Mouse (Mus musculus) cerebral cortex, adult 2 months (tissue): ENCODE results near the gene Gm7073.

ENCODE experiments used
- WGBS: fragments of 180-500 bp; shearing (Covaris S2); methylation state at CpG from one replicate; pipeline ENCODE4 v1.1.7; 2018; 5-methylcytosine and 5-hydroxymethylcytosine counted together

Gene Gm7073

GRCm38 (mm10) chrX:60539149-60539548, at the start of gene Gm7073:
Gm7073 (minus strand) TSS chrX:60539249.

GRCm38 (mm10) chrX:60570539-60570938, 31.5 kb upstream of the Gm7073 start:
- WGBS, result 32% methylated on average over 1 of the region's 1 CpGs

GRCm38 (mm10) chrX:60555242-60555641, 16.2 kb upstream of the Gm7073 start:
- WGBS, result 47% methylated on average over 4 of the region's 4 CpGs

- 4% methylated on average over 62 of the region's 113 CpGs for WGBS
Observed at GRCm38 (mm10) chrX:60547444-60548304, 8.6 kb upstream of the Gm7073 start.

DNA sequence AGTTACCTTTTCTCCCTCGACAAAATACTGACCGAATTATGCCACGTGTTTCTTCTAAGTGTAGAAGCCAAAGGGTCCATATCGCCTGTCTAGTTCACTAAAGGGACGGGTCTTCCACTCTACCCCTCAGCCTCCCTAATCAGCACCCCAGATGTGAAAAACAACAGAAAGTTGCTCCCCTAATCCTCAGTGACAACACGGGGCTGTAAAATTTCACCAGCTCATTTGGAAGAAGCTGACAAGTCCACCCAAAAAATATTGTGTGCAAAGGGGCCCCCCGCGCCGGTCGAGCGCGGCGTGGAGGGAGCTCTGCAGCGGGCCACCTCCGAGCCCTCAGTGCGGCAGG, 8.0 kb upstream of the Gm7073 start:
- 5% methylated on average over 16 of the region's 16 CpGs for WGBS

- 53% methylated on average over 3 of the region's 3 CpGs for whole genome bisulfite sequencing
Observed at GRCm38 (mm10) chrX:60545906-60546305, 6.9 kb upstream of the Gm7073 start.

GRCm38 (mm10) chrX:60545444-60545843, 6.4 kb upstream of the Gm7073 start:
- 31% methylated on average over 1 of the region's 1 CpGs for WGBS

DNA sequence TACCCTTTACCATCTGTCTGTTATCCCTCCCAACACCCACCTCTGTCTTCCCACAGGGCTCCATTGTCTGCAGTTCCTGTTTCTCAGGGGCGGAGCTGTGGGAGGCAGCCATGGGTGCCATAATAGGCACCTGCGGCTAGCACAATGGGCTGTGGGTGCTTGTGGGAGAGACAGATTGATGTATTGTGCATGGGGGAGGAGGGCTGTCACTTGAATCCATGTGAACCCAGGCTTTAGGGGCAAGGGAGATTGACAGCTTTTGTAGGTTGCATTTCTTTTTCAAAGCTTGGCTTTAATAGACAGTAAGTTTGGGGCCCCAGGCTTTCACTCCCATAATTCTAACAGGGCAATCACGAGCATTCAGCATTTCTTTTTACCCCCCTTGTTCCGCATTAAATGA, 5.0 kb upstream of the Gm7073 start:
- 73% methylated on average over 4 of the region's 4 CpGs for WGBS

GRCm38 (mm10) chrX:60542901-60543300, 3.9 kb upstream of the Gm7073 start:
- 58% methylated on average over 1 of the region's 1 CpGs for WGBS

GRCm38 (mm10) chrX:60497750-60498149, 41.3 kb downstream of the Gm7073 start:
- WGBS, result 81% methylated on average over 1 of the region's 1 CpGs

DNA sequence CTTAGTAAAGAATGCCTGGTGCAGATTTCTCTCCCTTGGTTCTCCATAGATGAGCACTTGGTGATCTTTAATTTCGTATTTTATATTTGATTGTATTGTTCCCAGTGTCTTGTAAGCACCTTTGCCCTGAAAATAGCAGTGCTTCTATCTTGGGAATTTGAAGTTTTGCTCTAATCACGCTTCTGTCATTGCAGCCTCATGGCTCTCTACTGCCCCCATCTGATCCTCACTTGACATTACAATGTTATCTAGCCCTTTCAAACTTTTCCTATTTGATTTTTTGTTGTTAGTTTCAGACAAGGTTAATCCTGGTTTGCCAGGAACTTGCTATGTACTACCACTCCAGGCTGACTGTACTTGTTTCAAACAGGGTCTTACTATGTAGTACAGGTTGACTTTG, 75.3 kb downstream of the Gm7073 start:
- WGBS, result 21% methylated on average over 2 of the region's 2 CpGs

GRCm38 (mm10) chrX:60414563-60415111, 124.4 kb downstream of the Gm7073 start:
- WGBS, result 43% methylated on average over 4 of the region's 4 CpGs

GRCm38 (mm10) chrX:60405681-60406080, 133.4 kb downstream of the Gm7073 start:
- WGBS, result 84% methylated on average over 4 of the region's 4 CpGs

- 3% methylated on average over 17 of the region's 17 CpGs for WGBS
Observed at GRCm38 (mm10) chrX:60404668-60405044, 134.4 kb downstream of the Gm7073 start.

- WGBS, result 7% methylated on average over 56 of the region's 126 CpGs
Observed at GRCm38 (mm10) chrX:60403764-60404667, 135.0 kb downstream of the Gm7073 start.

- WGBS, result 11% methylated on average over 42 of the region's 46 CpGs
Observed at GRCm38 (mm10) chrX:60403062-60403763, 135.8 kb downstream of the Gm7073 start.

- WGBS, result 62% methylated on average over 4 of the region's 4 CpGs
Observed at GRCm38 (mm10) chrX:60394292-60394691, 144.8 kb downstream of the Gm7073 start.

DNA sequence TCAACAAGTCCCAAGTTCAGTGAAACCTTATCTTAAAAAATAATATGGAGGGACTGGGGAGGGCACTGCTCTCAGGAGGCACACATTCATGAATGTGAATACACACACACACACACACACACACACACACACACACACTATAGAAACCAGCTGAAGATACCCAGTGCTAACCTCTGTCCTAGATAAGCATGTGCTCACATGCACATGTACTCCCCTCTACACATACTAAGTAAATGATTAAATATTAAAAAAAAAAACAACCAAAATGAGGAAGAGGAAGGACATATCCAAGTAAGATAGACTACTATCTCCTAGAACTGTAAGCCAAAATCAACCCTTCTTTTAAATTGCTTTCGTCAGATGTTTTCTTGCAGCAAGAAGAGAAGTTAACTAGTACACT, 152.2 kb downstream of the Gm7073 start:
- 82% methylated on average over 1 of the region's 1 CpGs for WGBS
